ENCODE assay signal across 15 mouse cellular contexts in genomic region chr6:81933281-81933680, GRCm38 (mm10). TPM values are rescaled to one million over a fixed set of nuclear protein-coding genes. Genes with fewer than 3 reads are reported as not detected.
DNase-seq lines count a peak whose midpoint lies in the region; ATAC-seq and TF ChIP-seq lines count a peak whose summit lies in the region.
"Had no signal": no experiment of that assay in that cellular context is flagged by ENCODE, and none has a peak within 500 bp of the region (broad histone marks: within the 10 kb centered on the region; RNA-seq: fewer than 3 reads in every experiment).

No protein-coding gene starts in this region.

- ATAC-seq in midbrain, postnatal 0 days (ENCODE audit: low FRiP score) = no peak
- ATAC-seq in stomach, postnatal 0 days (ENCODE audit: low FRiP score, low TSS enrichment) = no peak
- ATAC-seq: midbrain, embryonic 13.5 days had no signal

- peaks cover 6% of the 10 kb centered on the region for H3K36me3 ChIP-seq in kidney, adult 2 months (ENCODE audit: control insufficient read depth, insufficient read depth, low read length)
- peaks cover 46% of the 10 kb centered on the region for H3K36me3 ChIP-seq in midbrain, postnatal 0 days (ENCODE audit: insufficient read depth, low read length)
- H3K36me3 ChIP-seq in midbrain, embryonic 10.5 days = peaks cover 96% of the 10 kb centered on the region
- peaks cover 17% of the 10 kb centered on the region for H3K36me3 ChIP-seq in ES-E14 (ENCODE audit: control insufficient read depth, insufficient read depth, low read length, poor library complexity, severe bottlenecking)
- H3K36me3 ChIP-seq in stomach, postnatal 0 days (ENCODE audit: control insufficient read depth, insufficient read depth, low read length) = peaks cover 20% of the 10 kb centered on the region

- in situ Hi-C loops in ES-E14 (cut with MboI; ENCODE audit: low sequenced_read_pairs in 2 of 2, unreplicated experiment in 2 of 2) = no loop called here

- TF ChIP-seq CTCF in kidney, adult 2 months (conservative IDR thresholded peaks at IDR 0.05; ENCODE audit: insufficient read depth, insufficient read length, low read depth, low read length) = no peak
- peak; percentile 41 for TF ChIP-seq CTCF in midbrain, postnatal 0 days (IDR thresholded peaks at IDR 0.05)
- TF ChIP-seq CTCF in stomach, postnatal 0 days (IDR thresholded peaks at IDR 0.05; ENCODE audit: low read depth) = peak; percentile 40; the same call in 1 of the 2 replicates

- no peak overlapping the region for H3K9ac ChIP-seq in midbrain, postnatal 0 days (replicated peaks; ENCODE audit: low read length, poor library complexity, severe bottlenecking)
- no peak overlapping the region for H3K9ac ChIP-seq in ES-E14 (ENCODE audit: insufficient read depth, low read depth, low read length, poor library complexity, severe bottlenecking)
- no peak overlapping the region for H3K9ac ChIP-seq in stomach, postnatal 0 days (ENCODE audit: low read length)
- H3K9ac ChIP-seq: heart, embryonic 12.5 days; limb, embryonic 12.5 days; midbrain, embryonic 13.5 days; neural tube, embryonic 12.5 days had no signal

- no peaks in the 10 kb centered on the region for H3K4me1 ChIP-seq in kidney, adult 2 months (ENCODE audit: control insufficient read depth, insufficient read depth, low read length)
- no peaks in the 10 kb centered on the region for H3K4me1 ChIP-seq in midbrain, postnatal 0 days (ENCODE audit: insufficient read depth, low read length)
- H3K4me1 ChIP-seq in midbrain, embryonic 10.5 days = no peaks in the 10 kb centered on the region
- H3K4me1 ChIP-seq in ES-E14 (ENCODE audit: control insufficient read depth in 2 of 2, insufficient read depth in 2 of 2, low read length in 2 of 2, poor library complexity in 1 of 2) = no peaks in the 10 kb centered on the region
- no peaks in the 10 kb centered on the region for H3K4me1 ChIP-seq in stomach, postnatal 0 days (replicated peaks; ENCODE audit: control insufficient read depth, insufficient read depth)
- H3K4me1 ChIP-seq: heart, embryonic 12.5 days; hindbrain, embryonic 10.5 days; limb, embryonic 12.5 days; midbrain, embryonic 13.5 days; neural tube, embryonic 12.5 days had no signal

- no peak overlapping the region for H3K4me2 ChIP-seq in midbrain, postnatal 0 days (ENCODE audit: low read depth, low read length, poor library complexity, severe bottlenecking)
- no peak overlapping the region for H3K4me2 ChIP-seq in stomach, postnatal 0 days (replicated peaks; ENCODE audit: low read depth)
- H3K4me2 ChIP-seq: heart, embryonic 12.5 days; limb, embryonic 12.5 days; midbrain, embryonic 13.5 days; neural tube, embryonic 12.5 days had no signal

- no peak overlapping the region for H3K27ac ChIP-seq in kidney, adult 2 months (ENCODE audit: insufficient read depth, low read depth, low read length)
- H3K27ac ChIP-seq in midbrain, postnatal 0 days (ENCODE audit: low read depth, low read length) = no peak overlapping the region
- no peak overlapping the region for H3K27ac ChIP-seq in midbrain, embryonic 10.5 days (replicated peaks)
- H3K27ac ChIP-seq in ES-E14 (ENCODE audit: insufficient read depth, low read depth, low read length, poor library complexity, severe bottlenecking) = no peak overlapping the region
- H3K27ac ChIP-seq in stomach, postnatal 0 days (replicated peaks) = no peak overlapping the region
- H3K27ac ChIP-seq: hindbrain, embryonic 10.5 days; limb, embryonic 12.5 days; midbrain, embryonic 13.5 days; neural tube, embryonic 12.5 days had no signal

- TF ChIP-seq EP300 in stomach, postnatal 0 days (optimal IDR thresholded peaks at IDR 0.05) = no peak

- no peaks in the 10 kb centered on the region for H3K9me3 ChIP-seq in midbrain, postnatal 0 days (ENCODE audit: low read length)
- H3K9me3 ChIP-seq in midbrain, embryonic 10.5 days (replicated peaks) = peaks cover 7% of the 10 kb centered on the region
- H3K9me3 ChIP-seq in ES-E14 (ENCODE audit: control insufficient read depth, insufficient read depth, low read depth, low read length) = no peaks in the 10 kb centered on the region
- H3K9me3 ChIP-seq in stomach, postnatal 0 days (ENCODE audit: control insufficient read depth, low read length) = no peaks in the 10 kb centered on the region
- H3K9me3 ChIP-seq: heart, embryonic 12.5 days; limb, embryonic 12.5 days; midbrain, embryonic 13.5 days; neural tube, embryonic 12.5 days had no signal

- no peak for TF ChIP-seq POLR2A in kidney, adult 2 months (IDR thresholded peaks at IDR 0.05; ENCODE audit: low read depth, low read length)

- H3K4me3 ChIP-seq in kidney, adult 2 months (ENCODE audit: insufficient read depth, low read depth, low read length) = no peak overlapping the region
- H3K4me3 ChIP-seq in midbrain, postnatal 0 days (ENCODE audit: low read depth, low read length) = no peak overlapping the region
- no peak overlapping the region for H3K4me3 ChIP-seq in midbrain, embryonic 10.5 days
- no peak overlapping the region for H3K4me3 ChIP-seq in ES-E14 (ENCODE audit: insufficient read depth in 1 of 2, low read depth in 1 of 2, low read length in 2 of 2, poor library complexity in 1 of 2, severe bottlenecking in 1 of 2)
- no peak overlapping the region for H3K4me3 ChIP-seq in stomach, postnatal 0 days (ENCODE audit: low read depth, low read length)
- H3K4me3 ChIP-seq: heart, embryonic 12.5 days; hindbrain, embryonic 10.5 days; limb, embryonic 12.5 days; midbrain, embryonic 13.5 days; neural tube, embryonic 12.5 days had no signal

- peak; percentile 7 for DNase-seq in kidney, adult 2 months
- no peak for DNase-seq in kidney, adult 11 months
- no peak for DNase-seq in midbrain, postnatal 0 days (ENCODE audit: low spot score)
- no peak for DNase-seq in midbrain, embryonic 10.5 days (ENCODE audit: low spot score)
- DNase-seq in ES-E14 (ENCODE audit: low read depth, low spot score) = peak; percentile 28
- no peak for DNase-seq in stomach, postnatal 0 days (ENCODE audit: low spot score)
- no peak for DNase-seq in frontal cortex, adult 2 months (ENCODE audit: extremely low spot score in 1 of 2, low spot score in 1 of 2)
- DNase-seq: adrenal gland, adult 2 months; kidney, adult 8-10 months; spleen, adult 18-20 months had no signal

- 88% methylated on average over 3 of the region's 3 CpGs for WGBS in kidney, adult 2 months
- 96% methylated on average over 3 of the region's 3 CpGs for WGBS in midbrain, postnatal 0 days
- WGBS in midbrain, embryonic 10.5 days = 93% methylated on average over 3 of the region's 3 CpGs
- WGBS in stomach, postnatal 0 days = 92% methylated on average over 3 of the region's 3 CpGs

- no peaks in the 10 kb centered on the region for H3K27me3 ChIP-seq in kidney, adult 2 months (replicated peaks; ENCODE audit: control insufficient read depth, insufficient read depth, low read length)
- H3K27me3 ChIP-seq in midbrain, postnatal 0 days (ENCODE audit: insufficient read depth, low read length) = no peaks in the 10 kb centered on the region
- no peaks in the 10 kb centered on the region for H3K27me3 ChIP-seq in midbrain, embryonic 10.5 days (ENCODE audit: low read depth, poor library complexity, severe bottlenecking)
- H3K27me3 ChIP-seq in stomach, postnatal 0 days (ENCODE audit: control insufficient read depth, insufficient read depth, low read length) = no peaks in the 10 kb centered on the region
- H3K27me3 ChIP-seq: heart, embryonic 12.5 days; limb, embryonic 12.5 days; midbrain, embryonic 13.5 days; neural tube, embryonic 12.5 days had no signal

TF ChIP-seq in ES-E14, 5 proteins besides CTCF, POLR2A, EP300 and RAD21:
- TF ChIP-seq ZC3H11A (IDR thresholded peaks at IDR 0.05; ENCODE audit: borderline replicate concordance, low read depth, low read length) = no peak
- TF ChIP-seq CHD2 (IDR thresholded peaks at IDR 0.05; ENCODE audit: low read depth, low read length) = no peak
- no peak for TF ChIP-seq MAFK (IDR thresholded peaks at IDR 0.05; ENCODE audit: insufficient read depth, low read depth, low read length)
- TF ChIP-seq ZNF384 (IDR thresholded peaks at IDR 0.05; ENCODE audit: low read depth, low read length) = no peak
- no peak for TF ChIP-seq HCFC1 (IDR thresholded peaks at IDR 0.05; ENCODE audit: borderline replicate concordance, insufficient read depth, low read length)

RNA-seq across cellular contexts. Expression of gene Gcfc2, which starts 9.8 kb away (rescaled TPM):
- polyA plus RNA-seq in kidney, adult 2 months (2012; rRNA removed) = 1.5 TPM in 2 replicates
- total RNA-seq in midbrain, postnatal 0 days (2014; rRNA removed) = 13.7 and 16.8 TPM in 2 replicates
- polyA plus RNA-seq in midbrain, postnatal 0 days (2015; fragmentation: Nextera tagmentation; extraction: Ambion mirVana) = 3.3 and 4.9 TPM in 2 replicates
- polyA plus RNA-seq in midbrain, embryonic 10.5 days (2016; fragmentation: Nextera tagmentation; extraction: Ambion mirVana) = 11.1 and 11.5 TPM in 2 replicates
- 17.8 and 21.0 TPM in 2 replicates for total RNA-seq in ES-E14 (2012; rRNA removed)
- polyA plus RNA-seq in stomach, postnatal 0 days (2015; fragmentation: Nextera tagmentation; extraction: Ambion mirVana) = 3.3 and 3.7 TPM in 2 replicates
- polyA plus RNA-seq in frontal cortex, adult 2 months (2012; rRNA removed) = 10.8 and 14.4 TPM in 2 replicates

RNA-seq across cellular contexts. Expression of gene Mrpl19, which starts 32.5 kb away (rescaled TPM):
- 4.2 and 4.6 TPM in 2 replicates for polyA plus RNA-seq in kidney, adult 2 months (2012; rRNA removed)
- total RNA-seq in midbrain, postnatal 0 days (2014; rRNA removed) = 8.2 and 10.4 TPM in 2 replicates
- 38.2 and 38.9 TPM in 2 replicates for polyA plus RNA-seq in midbrain, postnatal 0 days (2015; fragmentation: Nextera tagmentation; extraction: Ambion mirVana)
- 66.8 and 69.0 TPM in 2 replicates for polyA plus RNA-seq in midbrain, embryonic 10.5 days (2016; fragmentation: Nextera tagmentation; extraction: Ambion mirVana)
- total RNA-seq in ES-E14 (2012; rRNA removed) = 28.2 and 30.4 TPM in 2 replicates
- 23.3 and 28.6 TPM in 2 replicates for polyA plus RNA-seq in stomach, postnatal 0 days (2015; fragmentation: Nextera tagmentation; extraction: Ambion mirVana)
- polyA plus RNA-seq in frontal cortex, adult 2 months (2012; rRNA removed) = 10.8 and 15.0 TPM in 2 replicates

Comparison
In these comparisons a context has a peak if more than half of its experiments do, and no peak if none do; other contexts are left out.
1. DNase-seq: peak in kidney, adult 2 months (single experiment) and ES-E14 (single experiment); none in kidney, adult 11 months (single experiment), midbrain, postnatal 0 days (single experiment), midbrain, embryonic 10.5 days (single experiment), stomach, postnatal 0 days (single experiment) and frontal cortex, adult 2 months (0 of 2).